Mouse (Mus musculus): Measurements from ENCODE around the gene Lsm5.

DNA sequence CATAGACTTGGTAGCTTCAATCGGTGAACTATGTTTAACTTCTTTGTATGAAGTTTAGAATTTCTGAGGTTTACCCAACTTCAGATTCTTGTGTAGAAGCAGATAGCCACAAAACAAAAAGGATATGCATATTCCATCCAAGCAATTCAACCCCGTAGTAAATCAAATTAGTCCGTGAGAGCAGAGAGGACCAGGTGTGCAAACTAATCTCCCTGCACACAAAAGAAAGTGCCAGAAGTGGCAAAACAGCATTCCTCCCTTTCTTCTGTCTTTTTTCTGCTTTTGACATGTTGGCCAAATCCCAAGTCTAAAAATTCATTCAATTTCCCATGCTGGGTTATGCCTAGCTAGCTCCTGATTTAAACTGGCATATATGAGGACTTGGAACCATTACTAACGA is 12.1 kb downstream of the Lsm5 start:
- TF ChIP-seq CTCF (conservative IDR thresholded peaks at IDR 0.05; ENCODE audit: insufficient read depth, insufficient read length, low read depth, low read length) (no peak), POLR2A (IDR thresholded peaks at IDR 0.05; ENCODE audit: low read depth, low read length) (no peak)
